8 mouse cellular contexts compared by ENCODE assay signal in the genomic region with DNA sequence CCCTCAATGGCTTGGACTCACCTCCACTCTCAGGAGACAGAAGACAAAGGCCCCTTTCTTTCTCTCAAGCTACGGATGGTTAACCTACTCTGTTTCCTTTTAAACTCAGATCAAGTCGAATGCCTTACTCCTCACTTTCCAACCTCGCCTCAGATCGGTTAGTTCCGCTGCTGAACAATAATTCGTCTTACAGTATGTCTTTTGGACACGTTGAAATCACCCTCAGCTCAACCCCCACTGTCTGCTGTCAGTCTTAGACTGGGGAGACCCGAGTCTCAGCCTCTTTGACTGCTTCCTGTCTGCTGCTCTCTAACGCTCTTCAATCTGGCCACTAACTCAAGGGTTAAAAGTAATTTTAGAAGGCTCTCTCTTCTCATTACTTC. TPM values are rescaled to one million over a fixed set of nuclear protein-coding genes. Genes with fewer than 3 reads are reported as not detected.
DNase-seq lines count a peak whose midpoint lies in the region; ATAC-seq lines count a peak whose summit lies in the region.

No protein-coding gene starts in this region.

- 0 out of 2 replicates have a peak, but pooled peaks have one; percentile 5 for ATAC-seq in kidney, embryonic 15.5 days (replicated peaks; ENCODE audit: low FRiP score)
- peak; percentile 54 for ATAC-seq in hindbrain, embryonic 12.5 days (ENCODE audit: low FRiP score)
- ATAC-seq in midbrain, embryonic 11.5 days (ENCODE audit: low FRiP score), result 0 out of 2 replicates have a peak, but pooled peaks have one; percentile 31

- peak overlapping the region; percentile 63 for H3K4me3 ChIP-seq in kidney, embryonic 15.5 days (replicated peaks)
- peak overlapping the region; percentile 61 for H3K4me3 ChIP-seq in hindbrain, embryonic 12.5 days
- H3K4me3 ChIP-seq in midbrain, embryonic 11.5 days (ENCODE audit: low read depth, low read length), result peak overlapping the region; percentile 56

- WGBS in kidney, embryonic 15.5 days, result 12% methylated on average over 9 of the region's 9 CpGs
- WGBS in hindbrain, embryonic 12.5 days, result 12% methylated on average over 9 of the region's 9 CpGs
- 19% methylated on average over 9 of the region's 9 CpGs for WGBS in midbrain, embryonic 11.5 days

- H3K4me1 ChIP-seq in kidney, embryonic 15.5 days, result peaks cover 32% of the 10 kb centered on the region
- H3K4me1 ChIP-seq in hindbrain, embryonic 12.5 days, result peaks cover 19% of the 10 kb centered on the region
- H3K4me1 ChIP-seq in midbrain, embryonic 11.5 days (ENCODE audit: control insufficient read depth, insufficient read depth, low read length), result peaks cover 15% of the 10 kb centered on the region

- H3K27me3 ChIP-seq in kidney, embryonic 15.5 days, result 0 out of 2 replicates have a peak, but pooled peaks cover 13% of the 10 kb centered on the region
- no peaks in the 10 kb centered on the region for H3K27me3 ChIP-seq in hindbrain, embryonic 12.5 days
- peaks cover 5% of the 10 kb centered on the region; the same call in 1 of the 2 replicates for H3K27me3 ChIP-seq in midbrain, embryonic 11.5 days (ENCODE audit: control insufficient read depth, insufficient read depth, low read length)

- DNase-seq in kidney, postnatal 36 days, result no peak
- peak; percentile 43 for DNase-seq in embryo, embryonic 10.5 days (ENCODE audit: low spot score)
- peak; percentile 86 for DNase-seq in midbrain, embryonic 11.5 days (ENCODE audit: low spot score, missing footprints)
- no peak for DNase-seq in layer of hippocampus, postnatal 14 days (ENCODE audit: low spot score in 2 of 2)
- DNase-seq in adrenal gland, postnatal 10 days, result no peak
- no peak for DNase-seq in spleen, postnatal 10 days (ENCODE audit: low spot score in 2 of 2)

- no peak overlapping the region for H3K9ac ChIP-seq in kidney, embryonic 15.5 days
- H3K9ac ChIP-seq in hindbrain, embryonic 12.5 days, result no peak overlapping the region; the same call in 1 of the 2 replicates
- H3K9ac ChIP-seq in midbrain, embryonic 11.5 days (ENCODE audit: low read length), result peak overlapping the region; percentile 66

- no peaks in the 10 kb centered on the region for H3K9me3 ChIP-seq in kidney, embryonic 15.5 days (replicated peaks)
- no peaks in the 10 kb centered on the region for H3K9me3 ChIP-seq in hindbrain, embryonic 12.5 days (replicated peaks)
- no peaks in the 10 kb centered on the region for H3K9me3 ChIP-seq in midbrain, embryonic 11.5 days (ENCODE audit: control insufficient read depth, low read length)

- H3K4me2 ChIP-seq in kidney, embryonic 15.5 days, result peak overlapping the region; percentile 86
- H3K4me2 ChIP-seq in hindbrain, embryonic 12.5 days (replicated peaks), result peak overlapping the region; percentile 73
- H3K4me2 ChIP-seq in midbrain, embryonic 11.5 days, result peak overlapping the region; percentile 80

- peak overlapping the region; percentile 89 for H3K27ac ChIP-seq in kidney, embryonic 15.5 days
- peak overlapping the region; percentile 92 for H3K27ac ChIP-seq in hindbrain, embryonic 12.5 days
- H3K27ac ChIP-seq in midbrain, embryonic 11.5 days (ENCODE audit: low read depth, low read length), result peak overlapping the region; percentile 59

- H3K36me3 ChIP-seq in kidney, embryonic 15.5 days, result no peaks in the 10 kb centered on the region
- H3K36me3 ChIP-seq in hindbrain, embryonic 12.5 days, result no peaks in the 10 kb centered on the region
- H3K36me3 ChIP-seq in midbrain, embryonic 11.5 days (ENCODE audit: control insufficient read depth, insufficient read depth, low read length), result no peaks in the 10 kb centered on the region

RNA-seq across cellular contexts. Expression of a gene that starts 0.5 kb away (rescaled TPM):
- polyA plus RNA-seq in kidney, embryonic 15.5 days (2015; fragmentation: Nextera tagmentation; extraction: Ambion mirVana), result 9.6 and 9.9 TPM in 2 replicates
- polyA plus RNA-seq in hindbrain, embryonic 12.5 days (2016; fragmentation: Nextera tagmentation; extraction: Ambion mirVana), result 17.9 and 22.7 TPM in 2 replicates
- 7.1 and 9.2 TPM in 2 replicates for polyA plus RNA-seq in midbrain, embryonic 11.5 days (2014; fragmentation: Nextera tagmentation; extraction: Ambion mirVana)
- 10 to 100 TPM; 79.1 to 82.0 TPM for total RNA-seq in layer of hippocampus, postnatal 14 days (2021)
- total RNA-seq in adrenal gland, postnatal 10 days (2021), result 10 to 100 TPM in 1 of 2 experiments, 1 to 10 TPM in 1; 9.5 to 12.6 TPM

RNA-seq across cellular contexts. Expression of a gene that starts 31.9 kb away (rescaled TPM):
- 1.0 and 2.4 TPM in 2 replicates for polyA plus RNA-seq in kidney, embryonic 15.5 days (2015; fragmentation: Nextera tagmentation; extraction: Ambion mirVana)
- 0.26 and 0.34 TPM in 2 replicates for polyA plus RNA-seq in hindbrain, embryonic 12.5 days (2016; fragmentation: Nextera tagmentation; extraction: Ambion mirVana)
- 0.04 TPM in 1 of 2 replicates, not detected in the other for polyA plus RNA-seq in midbrain, embryonic 11.5 days (2014; fragmentation: Nextera tagmentation; extraction: Ambion mirVana)
- 1 to 10 TPM; 2.0 to 2.1 TPM for total RNA-seq in layer of hippocampus, postnatal 14 days (2021)
- total RNA-seq in adrenal gland, postnatal 10 days (2021), result 1 to 10 TPM; 9.6 to 9.9 TPM

Comparison
In these comparisons a context has a peak if more than half of its experiments do, and no peak if none do; other contexts are left out.
1. DNase-seq: peak in embryo, embryonic 10.5 days (single experiment) and midbrain, embryonic 11.5 days (single experiment); none in kidney, postnatal 36 days (0 of 2), layer of hippocampus, postnatal 14 days (0 of 2), adrenal gland, postnatal 10 days (single experiment) and spleen, postnatal 10 days (0 of 2).
2. Peak in every context shown above with its lines, with median percentiles within 50 percentile points of each other: ATAC-seq, H3K27ac ChIP-seq, H3K4me2 ChIP-seq and H3K4me3 ChIP-seq.